Mouse (Mus musculus) effector memory CD4-positive, alpha-beta T cell, adult 5 months (primary cell): ENCODE results near the gene Tmem245. TPM values are rescaled to one million over a fixed set of nuclear protein-coding genes. Genes with fewer than 3 reads are reported as not detected.

Experiments used
- polyA plus RNA-seq: library from polyadenylated mRNA; unstranded; fragments of 100-300 nt; shearing (Covaris generic); gene quantifications from one replicate; pipeline ENCODE4 v1.2.1, GENCODE M21; 2017

The Tmem245 gene
- 12.9 TPM for polyA plus RNA-seq

DNA sequence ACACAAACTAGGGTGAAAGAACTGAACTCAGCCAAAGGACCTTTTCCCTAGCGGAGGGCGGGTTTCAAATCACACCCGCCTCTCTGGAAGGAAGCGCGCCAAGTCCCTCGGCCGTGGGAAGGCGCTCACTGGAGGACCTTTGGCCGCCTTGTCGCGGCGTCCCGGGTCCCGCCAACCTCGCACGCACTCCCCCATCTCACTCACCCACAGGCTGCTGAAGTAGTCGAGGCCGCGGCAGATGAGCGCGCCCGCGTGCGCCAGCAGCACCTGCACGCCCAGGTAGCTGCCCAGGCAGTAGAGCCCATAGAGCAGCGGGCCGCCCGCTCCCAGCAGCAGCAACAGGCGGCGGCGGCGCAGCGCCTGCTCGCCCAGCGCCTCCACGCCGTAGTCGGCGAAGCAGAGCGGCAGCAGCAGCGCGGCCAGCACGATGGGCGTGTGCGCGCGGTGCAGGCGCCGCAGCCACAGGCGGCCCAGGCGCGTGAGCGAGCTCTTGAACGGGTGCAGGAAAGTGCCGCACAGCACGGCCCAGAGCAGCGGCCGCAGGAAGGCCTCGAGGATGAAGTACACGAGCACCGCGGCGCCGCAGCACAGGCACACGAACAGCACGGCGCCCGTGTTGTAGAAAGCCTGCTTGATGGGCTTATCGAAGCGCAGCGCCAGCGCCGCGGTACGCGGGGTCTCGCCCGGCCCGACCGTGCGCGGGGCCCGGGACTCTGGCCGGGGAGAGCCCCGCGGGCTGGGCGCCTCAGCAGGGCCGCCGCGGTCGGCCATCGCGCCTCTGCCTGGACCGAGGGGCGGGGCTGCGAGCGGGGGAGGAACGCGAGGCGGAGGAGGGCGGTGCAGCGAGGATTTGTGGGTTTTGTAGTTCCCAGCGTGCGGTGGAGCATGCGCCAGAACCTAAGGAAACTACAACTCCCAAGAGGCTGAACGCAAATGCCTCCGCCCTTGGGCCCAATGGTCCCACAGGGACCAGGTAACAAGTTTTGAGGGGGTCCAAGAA lies at the start of gene Tmem245:
Gene Tmem245 (minus strand): TSS at position 797 of the 1,000 bp plus-strand sequence.

DNA sequence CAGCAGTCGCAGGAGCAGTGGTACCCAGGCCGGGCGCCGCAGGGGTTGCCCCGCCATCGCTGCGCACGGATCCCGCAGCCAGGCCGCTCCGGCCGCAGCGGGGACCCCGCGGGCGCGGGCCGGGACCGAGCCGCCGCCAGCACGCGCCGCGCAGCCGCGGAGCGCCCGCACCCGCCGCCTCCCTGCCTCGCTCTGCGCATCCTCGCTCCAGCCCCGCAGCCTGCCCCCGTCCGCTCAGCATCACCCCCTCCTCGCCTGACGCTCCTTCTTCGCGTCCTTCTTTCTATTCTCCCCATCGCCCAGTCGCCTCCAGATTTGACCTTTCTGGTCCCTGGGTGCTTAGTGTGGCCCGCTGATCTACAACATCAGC lies 43.0 kb upstream of the Tmem245 start, which contains the start of gene Frrs1l:
Gene Frrs1l (minus strand): TSS at position 177 of the 370 bp plus-strand sequence.

GRCm38 (mm10) chr4:56865003-56865511 lies 82.2 kb downstream of the Tmem245 start, which contains the start of gene Ctnnal1:
TSS of gene Ctnnal1 (minus strand) at chr4:56865188.

Other genes with a start within 250 kb of the Tmem245 start
- not detected for gene Gm26657, start 207.4 kb downstream of the Tmem245 start, polyA plus RNA-seq
- not detected for gene Actl7b, start 206.0 kb downstream of the Tmem245 start, polyA plus RNA-seq
- not detected for gene Actl7a, start 204.0 kb downstream of the Tmem245 start, polyA plus RNA-seq
- gene Elp1, start 145.1 kb downstream of the Tmem245 start, polyA plus RNA-seq, result 23.9 TPM
- 8.9 TPM for gene Fam206a, start 145.1 kb downstream of the Tmem245 start, polyA plus RNA-seq
- gene Ctnnal1, start 82.2 kb downstream of the Tmem245 start, polyA plus RNA-seq, result 1.5 TPM
- not detected for gene Frrs1l, start 43.0 kb upstream of the Tmem245 start, polyA plus RNA-seq
- gene Epb41l4b, start 196.0 kb upstream of the Tmem245 start, polyA plus RNA-seq, result not detected